Mouse (Mus musculus): ENCODE results near the gene Slk.

DNA sequence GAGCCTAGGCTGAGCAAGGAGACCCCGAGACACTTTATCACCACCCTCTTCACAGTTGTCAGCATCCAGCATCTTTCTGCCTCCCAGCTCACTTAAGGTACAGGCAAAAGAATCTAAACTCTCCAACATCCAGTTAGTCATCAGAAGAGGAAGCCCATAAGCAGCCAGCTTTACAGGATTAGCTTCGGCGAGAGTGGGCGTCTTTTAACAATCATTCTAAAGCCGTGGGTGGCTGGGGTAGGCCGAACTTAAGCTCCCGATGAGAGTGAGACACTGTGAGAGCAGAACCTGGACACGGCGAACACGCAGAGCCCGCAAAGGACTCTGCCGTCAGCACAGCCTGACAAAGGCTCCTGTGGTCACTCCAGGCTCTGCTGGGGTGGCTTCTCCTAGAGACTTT is 99.2 kb downstream of the Slk start:
- no peak for TF ChIP-seq BHLHE40 (IDR thresholded peaks at IDR 0.05; ENCODE audit: low read depth, low read length)
- no peak for TF ChIP-seq USF1 (IDR thresholded peaks at IDR 0.05; ENCODE audit: low read depth, low read length)
- TF ChIP-seq RCOR1 (conservative IDR thresholded peaks at IDR 0.05; ENCODE audit: low read depth, low read length), result no peak
- TF ChIP-seq USF2 (conservative IDR thresholded peaks at IDR 0.05; ENCODE audit: low read depth, low read length), result no peak
- no peak for TF ChIP-seq MAZ (IDR thresholded peaks at IDR 0.05; ENCODE audit: low read depth, low read length)
- TF ChIP-seq MAX (IDR thresholded peaks at IDR 0.05; ENCODE audit: low read length), result no peak
- no peak for TF ChIP-seq CTCF (conservative IDR thresholded peaks at IDR 0.05 in 1 of 2, IDR thresholded peaks at IDR 0.05 in 1 of 2; ENCODE audit: low read depth in 2 of 2, low read length in 2 of 2)
- no peak for TF ChIP-seq HCFC1 (IDR thresholded peaks at IDR 0.05; ENCODE audit: low read depth, low read length)
- TF ChIP-seq EP300 (IDR thresholded peaks at IDR 0.05; ENCODE audit: low read length), result no peak
- TF ChIP-seq SIN3A (IDR thresholded peaks at IDR 0.05; ENCODE audit: low read length), result no peak
- no peak for TF ChIP-seq MYC (IDR thresholded peaks at IDR 0.05; ENCODE audit: low read depth, low read length)
- no peak for TF ChIP-seq SMC3 (IDR thresholded peaks at IDR 0.05; ENCODE audit: low read depth, low read length)
- no peak for TF ChIP-seq MXI1 (IDR thresholded peaks at IDR 0.05; ENCODE audit: low read depth, low read length)
- no peak for TF ChIP-seq POLR2A (IDR thresholded peaks at IDR 0.05; ENCODE audit: low read depth, low read length)

All from CH12.LX (cell line).